Mouse (Mus musculus): Measurements from ENCODE around the gene Gm7138. TPM values are rescaled to one million over a fixed set of nuclear protein-coding genes. Genes with fewer than 3 reads are reported as not detected.
"Not testable (repeated sequence)": the region's sequence is repeated elsewhere in the genome, so short reads cannot be mapped to it uniquely, and the experiment has no call there.

Gene Gm7138
- total RNA-seq, 2 experiments from 2014 or later = not detected

GRCm38 (mm10) chr10:77750686-77751085 is 26.1 kb downstream of the Gm7138 start:
- DNase-seq (ENCODE audit: low spot score) = not testable (repeated sequence)

- not testable (repeated sequence) for DNase-seq (ENCODE audit: low spot score)
These were observed 34.6 kb downstream of the Gm7138 start, which contains the start of gene Gm18596 for GRCm38 (mm10) chr10:77741924-77742688. Gene Gm18596 (minus strand): TSS chr10:77742638.

- no peak for DNase-seq (ENCODE audit: low spot score)
These were observed 37.8 kb downstream of the Gm7138 start for GRCm38 (mm10) chr10:77738929-77739328.

- DNase-seq (ENCODE audit: low spot score) = no peak
These were observed 40.8 kb downstream of the Gm7138 start for GRCm38 (mm10) chr10:77735928-77736327.

- DNase-seq (ENCODE audit: low spot score) = no peak
These were observed 47.5 kb downstream of the Gm7138 start for GRCm38 (mm10) chr10:77729241-77729640.

GRCm38 (mm10) chr10:77728280-77728679 is 48.5 kb downstream of the Gm7138 start:
- DNase-seq (ENCODE audit: low spot score) = no peak

Other genes with a start within 250 kb of the Gm7138 start
- gene Itgb2, start 246.7 kb downstream of the Gm7138 start, total RNA-seq (2021) = 1 to 10 TPM; 1.4 to 1.7 TPM
- 10 to 100 TPM; 23.0 to 33.6 TPM for gene Pttg1ip, start 195.2 kb downstream of the Gm7138 start, total RNA-seq (2021)
- 10 to 100 TPM; 44.5 to 47.4 TPM for gene Sumo3, start 170.8 kb downstream of the Gm7138 start, total RNA-seq (2021)
- 10 to 100 TPM in 1 of 2 experiments, 1 to 10 TPM in 1; 8.6 to 11.4 TPM for gene Gm49325, start 170.7 kb downstream of the Gm7138 start, total RNA-seq (2021)
- gene Ube2g2, start 154.7 kb downstream of the Gm7138 start, total RNA-seq (2021) = 100 to 1,000 TPM in 1 of 2 experiments, 10 to 100 TPM in 1; 96.1 to 101 TPM
- gene Tspear, start 90.4 kb downstream of the Gm7138 start, total RNA-seq (2021) = not detected
- not detected for gene Gm19402, start 86.2 kb downstream of the Gm7138 start, total RNA-seq (2021)
- gene Gm9508, start 79.7 kb downstream of the Gm7138 start, total RNA-seq (2021) = not detected
- not detected for gene Gm10272, start 70.3 kb downstream of the Gm7138 start, total RNA-seq (2021)
- gene Gm10024, start 65.5 kb downstream of the Gm7138 start, total RNA-seq (2021) = not detected
- not detected for gene Gm10142, start 61.1 kb downstream of the Gm7138 start, total RNA-seq (2021)
- gene Krtap12-1, start 56.3 kb downstream of the Gm7138 start, total RNA-seq (2021) = not detected
- gene Gm10100, start 50.5 kb downstream of the Gm7138 start, total RNA-seq (2021) = not detected
- gene Gm18596, start 34.3 kb downstream of the Gm7138 start, total RNA-seq (2021) = not detected
- gene Gm9736, start 25.6 kb downstream of the Gm7138 start, total RNA-seq (2021) = not detected
- gene Gm3233, start 17.3 kb downstream of the Gm7138 start, total RNA-seq (2021) = not detected
- not detected for gene Gm3238, start 5.6 kb downstream of the Gm7138 start, total RNA-seq (2021)
- not detected for gene Gm3250, start 5.6 kb upstream of the Gm7138 start, total RNA-seq (2021)
- not detected for gene Gm7137, start 11.3 kb upstream of the Gm7138 start, total RNA-seq (2021)
- not detected for gene Gm9639, start 18.1 kb upstream of the Gm7138 start, total RNA-seq (2021)
- gene Gm19668, start 22.2 kb upstream of the Gm7138 start, total RNA-seq (2021) = not detected
- gene Gm9507, start 34.9 kb upstream of the Gm7138 start, total RNA-seq (2021) = not detected
- not detected for gene Gm2696, start 37.7 kb upstream of the Gm7138 start, total RNA-seq (2021)
- not detected for gene Krtap10-4, start 50.2 kb upstream of the Gm7138 start, total RNA-seq (2021)
- gene Krtap10-10, start 59.0 kb upstream of the Gm7138 start, total RNA-seq (2021) = not detected
- gene Gm36176, start 69.9 kb upstream of the Gm7138 start, total RNA-seq (2021) = not detected
- gene Gm10318, start 75.9 kb upstream of the Gm7138 start, total RNA-seq (2021) = not detected
- gene Gm3285, start 85.0 kb upstream of the Gm7138 start, total RNA-seq (2021) = not detected
- under 1 TPM; 0.23 to 0.28 TPM for gene Lrrc3, start 125.6 kb upstream of the Gm7138 start, total RNA-seq (2021)
- under 1 TPM; 0.07 to 0.26 TPM for gene Trpm2, start 193.6 kb upstream of the Gm7138 start, total RNA-seq (2021)
- 1 to 10 TPM; 4.1 to 4.6 TPM for gene 1810043G02Rik, start 201.6 kb upstream of the Gm7138 start, total RNA-seq (2021)
- 1 to 10 TPM; 5.9 to 7.0 TPM for gene Pfkl, start 233.1 kb upstream of the Gm7138 start, total RNA-seq (2021)

All from gastrocnemius, adult 18-20 months (tissue).